In the genomic region with DNA sequence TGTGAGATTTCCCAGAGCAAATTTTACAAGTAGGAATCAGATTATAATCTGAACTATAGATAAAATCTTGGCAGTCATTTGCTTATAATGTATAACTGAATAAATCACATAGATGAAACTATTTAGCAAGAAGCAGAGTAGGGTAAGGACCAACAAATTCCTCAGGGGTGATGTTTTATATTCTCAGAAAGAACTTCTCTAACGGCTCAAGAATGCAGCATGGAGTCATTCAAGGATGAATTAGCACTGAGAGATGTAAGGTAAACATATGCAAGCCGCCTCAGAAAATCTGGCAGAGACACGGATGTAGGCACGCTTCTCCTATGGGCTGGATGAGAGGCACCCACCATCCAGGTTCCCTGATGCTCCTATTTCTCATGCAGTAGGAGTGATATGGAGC, we compare ENCODE assay signal across 25 mouse cellular contexts.
"Had no signal": no experiment of that assay in that cellular context is flagged by ENCODE, and none has a peak within 500 bp of the region (broad histone marks: within the 10 kb centered on the region; RNA-seq: fewer than 3 reads in every experiment).

No protein-coding gene starts in this region.

- H3K4me3 ChIP-seq: heart, embryonic 13.5 days; heart, embryonic 15.5 days; hindbrain, embryonic 13.5 days; hindbrain, embryonic 15.5 days; kidney, embryonic 15.5 days; limb, embryonic 10.5 days; limb, embryonic 12.5 days; liver, embryonic 13.5 days; liver, embryonic 15.5 days had no signal

- H3K36me3 ChIP-seq: heart, embryonic 13.5 days; heart, embryonic 15.5 days; hindbrain, embryonic 13.5 days; hindbrain, embryonic 15.5 days; kidney, embryonic 15.5 days; limb, embryonic 10.5 days; limb, embryonic 12.5 days; liver, embryonic 13.5 days; liver, embryonic 15.5 days had no signal

- ATAC-seq: hindbrain, postnatal 0 days; intestine, embryonic 16.5 days had no signal

- H3K27ac ChIP-seq: heart, embryonic 13.5 days; heart, embryonic 15.5 days; hindbrain, embryonic 13.5 days; hindbrain, embryonic 15.5 days; hindbrain, postnatal 0 days; kidney, embryonic 15.5 days; kidney, postnatal 0 days; limb, embryonic 10.5 days; limb, embryonic 12.5 days; liver, embryonic 13.5 days; liver, embryonic 15.5 days had no signal

- DNase-seq: gastrocnemius, postnatal 14 days; gastrocnemius, postnatal 36 days; heart, adult 18-20 months; heart, postnatal 14 days; heart, postnatal 36 days; kidney, adult 11 months; kidney, adult 2 months; kidney, adult 9 months; kidney, postnatal 14 days; kidney, postnatal 36 days; layer of hippocampus, adult 9-11 months; layer of hippocampus, postnatal 36 days; liver; liver, embryonic 13.5 days had no signal

- H3K4me1 ChIP-seq: heart, embryonic 13.5 days; heart, embryonic 15.5 days; hindbrain, embryonic 13.5 days; hindbrain, embryonic 15.5 days; kidney, embryonic 15.5 days; limb, embryonic 10.5 days; limb, embryonic 12.5 days; liver, embryonic 13.5 days; liver, embryonic 15.5 days had no signal

- H3K9me3 ChIP-seq: heart, embryonic 13.5 days; heart, embryonic 15.5 days; hindbrain, embryonic 13.5 days; hindbrain, embryonic 15.5 days; kidney, embryonic 15.5 days; limb, embryonic 10.5 days; limb, embryonic 12.5 days; liver, embryonic 13.5 days; liver, embryonic 15.5 days had no signal

- H3K27me3 ChIP-seq: heart, embryonic 13.5 days; heart, embryonic 15.5 days; hindbrain, embryonic 13.5 days; hindbrain, embryonic 15.5 days; kidney, embryonic 15.5 days; limb, embryonic 12.5 days; liver, embryonic 13.5 days; liver, embryonic 15.5 days had no signal
